ENCODE assay signal across 30 mouse cellular contexts in genomic region chr16:65867927-65868326, GRCm38 (mm10). TPM values are rescaled to one million over a fixed set of nuclear protein-coding genes. Genes with fewer than 3 reads are reported as not detected.
A peak's percentile ranks its signal among the peaks of the same experiment; 100 is the strongest.
DNase-seq lines count a peak whose midpoint lies in the region; ATAC-seq and TF ChIP-seq lines count a peak whose summit lies in the region.
"Had no signal": no experiment of that assay in that cellular context is flagged by ENCODE, and none has a peak within 500 bp of the region (broad histone marks: within the 10 kb centered on the region; RNA-seq: fewer than 3 reads in every experiment).

No protein-coding gene starts in this region.

- H3K4me1 ChIP-seq in forebrain, postnatal 0 days (ENCODE audit: insufficient read depth), result no peaks in the 10 kb centered on the region
- no peaks in the 10 kb centered on the region for H3K4me1 ChIP-seq in forebrain, embryonic 10.5 days
- H3K4me1 ChIP-seq in lung, embryonic 14.5 days (ENCODE audit: insufficient read depth), result no peaks in the 10 kb centered on the region
- peaks cover 12% of the 10 kb centered on the region for H3K4me1 ChIP-seq in embryonic facial prominence, embryonic 15.5 days
- no peaks in the 10 kb centered on the region for H3K4me1 ChIP-seq in liver, embryonic 12.5 days
- H3K4me1 ChIP-seq: forebrain, embryonic 12.5 days; hindbrain, embryonic 10.5 days; hindbrain, embryonic 15.5 days; liver, embryonic 13.5 days; lung, embryonic 15.5 days had no signal

- H3K27ac ChIP-seq in forebrain, postnatal 0 days (ENCODE audit: low read depth, low read length), result no peak overlapping the region
- H3K27ac ChIP-seq in forebrain, embryonic 10.5 days, result no peak overlapping the region
- no peak overlapping the region for H3K27ac ChIP-seq in lung, embryonic 14.5 days (ENCODE audit: low read depth)
- H3K27ac ChIP-seq in embryonic facial prominence, embryonic 15.5 days (replicated peaks), result 0 out of 2 replicates have a peak overlapping the region, but pooled peaks have one; percentile 48
- no peak overlapping the region for H3K27ac ChIP-seq in liver, embryonic 12.5 days
- H3K27ac ChIP-seq: forebrain, embryonic 12.5 days; hindbrain, embryonic 10.5 days; hindbrain, embryonic 15.5 days; limb, embryonic 12.5 days; liver, embryonic 13.5 days; lung, embryonic 15.5 days; stomach, postnatal 0 days had no signal

- no peak for TF ChIP-seq CTCF in forebrain, postnatal 0 days (IDR thresholded peaks at IDR 0.05; ENCODE audit: low read depth)
- no peak for TF ChIP-seq CTCF in lung, embryonic 14.5 days (IDR thresholded peaks at IDR 0.05; ENCODE audit: low read depth)

- 64% methylated on average over 2 of the region's 2 CpGs for WGBS in forebrain, postnatal 0 days
- 94% methylated on average over 2 of the region's 2 CpGs for WGBS in forebrain, embryonic 10.5 days
- 48% methylated on average over 2 of the region's 2 CpGs for WGBS in lung, embryonic 14.5 days
- WGBS in embryonic facial prominence, embryonic 15.5 days, result 22% methylated on average over 2 of the region's 2 CpGs
- WGBS in liver, embryonic 12.5 days (ENCODE audit: insufficient replicate concordance), result 59% methylated on average over 2 of the region's 2 CpGs

- H3K4me3 ChIP-seq in forebrain, postnatal 0 days (ENCODE audit: low read depth, low read length), result no peak overlapping the region
- H3K4me3 ChIP-seq in forebrain, embryonic 10.5 days, result no peak overlapping the region
- no peak overlapping the region for H3K4me3 ChIP-seq in lung, embryonic 14.5 days (ENCODE audit: low read depth, low read length)
- H3K4me3 ChIP-seq in embryonic facial prominence, embryonic 15.5 days (replicated peaks), result no peak overlapping the region
- no peak overlapping the region for H3K4me3 ChIP-seq in liver, embryonic 12.5 days
- H3K4me3 ChIP-seq: forebrain, embryonic 12.5 days; hindbrain, embryonic 10.5 days; hindbrain, embryonic 15.5 days; limb, embryonic 12.5 days; liver, embryonic 13.5 days; lung, embryonic 15.5 days had no signal

- DNase-seq in forebrain, postnatal 0 days, result no peak
- DNase-seq in forebrain, embryonic 10.5 days (ENCODE audit: extremely low spot score, low spot score), result no peak
- peak; percentile 21 for DNase-seq in lung, embryonic 14.5 days
- no peak for DNase-seq in lung, postnatal 10 days
- DNase-seq in natural killer cell, adult 2 months (ENCODE audit: low spot score in 2 of 2), result no peak
- DNase-seq: adrenal gland, postnatal 36 days; cerebellum, adult 18-20 months; cerebellum, postnatal 10 days; gastrocnemius, postnatal 10 days; heart, postnatal 14 days; kidney, adult 11 months; kidney, postnatal 14 days; liver, embryonic 13.5 days; midbrain, embryonic 14.5 days; right cerebral cortex, postnatal 25 days; thymus, adult 18-20 months; thymus, postnatal 25 days had no signal

- peak; percentile 47; the same call in 1 of the 2 replicates for ATAC-seq in forebrain, postnatal 0 days
- no peak; the same call in 1 of the 2 replicates for ATAC-seq in lung, embryonic 14.5 days (ENCODE audit: insufficient read depth)
- peak; percentile 51; the same call in 1 of the 2 replicates for ATAC-seq in embryonic facial prominence, embryonic 15.5 days (ENCODE audit: insufficient number of reproducible peaks, low FRiP score, low TSS enrichment, low read depth)
- no peak for ATAC-seq in liver, embryonic 12.5 days
- ATAC-seq: inflammation-experienced regulatory T-cells, adult 6 months had no signal

- no peaks in the 10 kb centered on the region for H3K9me3 ChIP-seq in forebrain, postnatal 0 days (ENCODE audit: low read length)
- H3K9me3 ChIP-seq in forebrain, embryonic 10.5 days, result no peaks in the 10 kb centered on the region
- H3K9me3 ChIP-seq in lung, embryonic 14.5 days (ENCODE audit: low read depth, low read length), result no peaks in the 10 kb centered on the region
- no peaks in the 10 kb centered on the region for H3K9me3 ChIP-seq in embryonic facial prominence, embryonic 15.5 days (replicated peaks)
- H3K9me3 ChIP-seq in liver, embryonic 12.5 days (replicated peaks), result no peaks in the 10 kb centered on the region
- H3K9me3 ChIP-seq: forebrain, embryonic 12.5 days; hindbrain, embryonic 10.5 days; hindbrain, embryonic 15.5 days; limb, embryonic 12.5 days; liver, embryonic 13.5 days; lung, embryonic 15.5 days had no signal

- no peak overlapping the region for H3K9ac ChIP-seq in forebrain, postnatal 0 days
- H3K9ac ChIP-seq in lung, embryonic 14.5 days, result no peak overlapping the region
- H3K9ac ChIP-seq in embryonic facial prominence, embryonic 15.5 days, result no peak overlapping the region
- no peak overlapping the region for H3K9ac ChIP-seq in liver, embryonic 12.5 days
- H3K9ac ChIP-seq: forebrain, embryonic 12.5 days; hindbrain, embryonic 15.5 days; limb, embryonic 12.5 days; liver, embryonic 13.5 days; lung, embryonic 15.5 days had no signal

- no peaks in the 10 kb centered on the region for H3K36me3 ChIP-seq in forebrain, postnatal 0 days (ENCODE audit: insufficient read depth)
- no peaks in the 10 kb centered on the region for H3K36me3 ChIP-seq in forebrain, embryonic 10.5 days (replicated peaks)
- H3K36me3 ChIP-seq in lung, embryonic 14.5 days (ENCODE audit: insufficient read depth), result no peaks in the 10 kb centered on the region
- no peaks in the 10 kb centered on the region for H3K36me3 ChIP-seq in embryonic facial prominence, embryonic 15.5 days
- H3K36me3 ChIP-seq in liver, embryonic 12.5 days, result no peaks in the 10 kb centered on the region
- H3K36me3 ChIP-seq: forebrain, embryonic 12.5 days; hindbrain, embryonic 10.5 days; hindbrain, embryonic 15.5 days; limb, embryonic 12.5 days; liver, embryonic 13.5 days; lung, embryonic 15.5 days had no signal

- no peak overlapping the region for H3K4me2 ChIP-seq in forebrain, postnatal 0 days (ENCODE audit: low read depth)
- no peak overlapping the region for H3K4me2 ChIP-seq in lung, embryonic 14.5 days
- H3K4me2 ChIP-seq in embryonic facial prominence, embryonic 15.5 days (replicated peaks), result no peak overlapping the region
- no peak overlapping the region for H3K4me2 ChIP-seq in liver, embryonic 12.5 days
- H3K4me2 ChIP-seq: forebrain, embryonic 12.5 days; hindbrain, embryonic 15.5 days; limb, embryonic 12.5 days; liver, embryonic 13.5 days; lung, embryonic 15.5 days had no signal

- no peaks in the 10 kb centered on the region for H3K27me3 ChIP-seq in forebrain, postnatal 0 days (ENCODE audit: insufficient read depth, low read length)
- no peaks in the 10 kb centered on the region for H3K27me3 ChIP-seq in forebrain, embryonic 10.5 days (ENCODE audit: poor library complexity, severe bottlenecking)
- no peaks in the 10 kb centered on the region for H3K27me3 ChIP-seq in lung, embryonic 14.5 days (ENCODE audit: insufficient read depth, low read length)
- no peaks in the 10 kb centered on the region for H3K27me3 ChIP-seq in embryonic facial prominence, embryonic 15.5 days
- no peaks in the 10 kb centered on the region for H3K27me3 ChIP-seq in liver, embryonic 12.5 days (replicated peaks)
- H3K27me3 ChIP-seq: forebrain, embryonic 12.5 days; hindbrain, embryonic 15.5 days; liver, embryonic 13.5 days; lung, embryonic 15.5 days had no signal

RNA-seq across cellular contexts. Expression of gene Vgll3, which starts 52.9 kb away (rescaled TPM):
- total RNA-seq in forebrain, postnatal 0 days (2014; rRNA removed), result 1.1 and 1.6 TPM in 2 replicates
- polyA plus RNA-seq in forebrain, postnatal 0 days (2015; fragmentation: Nextera tagmentation; extraction: Ambion mirVana), result 0.47 and 0.52 TPM in 2 replicates
- polyA plus RNA-seq in forebrain, embryonic 10.5 days (2016; fragmentation: Nextera tagmentation; extraction: Ambion mirVana), result 1.7 and 2.4 TPM in 2 replicates
- polyA plus RNA-seq in lung, embryonic 14.5 days (2014; fragmentation: Nextera tagmentation; extraction: Ambion mirVana), result 1.8 and 1.9 TPM in 2 replicates
- 66.2 and 69.2 TPM in 2 replicates for polyA plus RNA-seq in embryonic facial prominence, embryonic 15.5 days (2015; fragmentation: Nextera tagmentation; extraction: Ambion mirVana)
- 0.01 and 0.38 TPM in 2 replicates for polyA plus RNA-seq in liver, embryonic 12.5 days (2016; fragmentation: Nextera tagmentation; extraction: Ambion mirVana)
- total RNA-seq: common myeloid progenitor, adult 5-6 weeks; MEL; monocyte, adult 5-6 weeks; neutrophil, adult 5-6 weeks had no signal
- polyA plus RNA-seq: inflammation-experienced regulatory T-cells, adult 6 months had no signal

Comparison
In these comparisons a context has a peak if more than half of its experiments do, and no peak if none do; other contexts are left out.
1. ATAC-seq: peak in forebrain, postnatal 0 days (single experiment) and embryonic facial prominence, embryonic 15.5 days (single experiment); none in lung, embryonic 14.5 days (single experiment) and liver, embryonic 12.5 days (single experiment).
2. RNA of gene Vgll3, which starts 52.9 kb away (polyA plus RNA-seq): 66.2 to 69.2 TPM in embryonic facial prominence, embryonic 15.5 days; 1.8 to 1.9 TPM in lung, embryonic 14.5 days, 1.7 to 2.4 TPM in forebrain, embryonic 10.5 days, 0.47 to 0.52 TPM in forebrain, postnatal 0 days and 0.01 to 0.38 TPM in liver, embryonic 12.5 days; every median in the first group is over 10 times any median in the second.